Mouse (Mus musculus) limb, embryonic 15.5 days (tissue): ENCODE data around the gene Ky. TPM values are rescaled to one million over a fixed set of nuclear protein-coding genes. Genes with fewer than 3 reads are reported as not detected.

Source experiments
- ATAC-seq: fragments of 200-750 bp; cut with Nextera tagmentation; 2 replicates; pipeline ENCODE4 v1.8.0; 2017; ENCODE audit warnings: low read depth, moderate TSS enrichment; ENCODE audit not compliant: insufficient number of reproducible peaks, low FRiP score, low TSS enrichment
- H3K27ac ChIP-seq: fragments of 300-500 bp; sonication (generic); 2 replicates; pipeline ENCODE4 v1.5.1; 2015; ENCODE audit warnings: moderate library complexity, mild to moderate bottlenecking, inconsistent platforms
- H3K27me3 ChIP-seq: fragments of 300-500 bp; sonication (generic); 2 replicates; pipeline ENCODE4 v1.6.1; 2015; ENCODE audit warnings: inconsistent platforms
- H3K36me3 ChIP-seq: fragments of 300-500 bp; sonication (generic); 2 replicates; pipeline ENCODE4 v1.6.1; 2015; ENCODE audit warnings: inconsistent platforms
- H3K4me1 ChIP-seq: fragments of 300-500 bp; sonication (generic); 2 replicates; pipeline ENCODE4 v1.6.1; 2015; ENCODE audit warnings: inconsistent platforms
- H3K4me2 ChIP-seq: fragments of 300-500 bp; sonication (generic); 2 replicates; pipeline ENCODE4 v1.6.1; 2015; ENCODE audit warnings: mild to moderate bottlenecking, inconsistent platforms
- H3K4me3 ChIP-seq: fragments of 300-500 bp; sonication (generic); 2 replicates; pipeline ENCODE4 v1.5.1; 2015; ENCODE audit warnings: mild to moderate bottlenecking, inconsistent platforms
- H3K9ac ChIP-seq: fragments of 300-500 bp; sonication (generic); 2 replicates; pipeline ENCODE4 v1.6.1; 2015; ENCODE audit warnings: inconsistent platforms
- H3K9me3 ChIP-seq: fragments of 300-500 bp; sonication (generic); 2 replicates; pipeline ENCODE4 v1.6.1; 2016; ENCODE audit warnings: inconsistent platforms
- WGBS: fragments of 180-500 bp; shearing (Covaris S2); methylation state at CpG from one replicate; pipeline ENCODE4 v1.1.7; 2015; 5-methylcytosine and 5-hydroxymethylcytosine counted together
- polyA plus RNA-seq: library from polyadenylated mRNA; unstranded; fragments of >200 nt; fragmentation: Nextera tagmentation; extraction: Ambion mirVana; gene quantifications from 2 replicates; pipeline ENCODE4 v1.2.1, GENCODE M21; 2015

The Ky gene
- polyA plus RNA-seq, 1 experiment from 2014 or later, result 0.54 TPM

DNA sequence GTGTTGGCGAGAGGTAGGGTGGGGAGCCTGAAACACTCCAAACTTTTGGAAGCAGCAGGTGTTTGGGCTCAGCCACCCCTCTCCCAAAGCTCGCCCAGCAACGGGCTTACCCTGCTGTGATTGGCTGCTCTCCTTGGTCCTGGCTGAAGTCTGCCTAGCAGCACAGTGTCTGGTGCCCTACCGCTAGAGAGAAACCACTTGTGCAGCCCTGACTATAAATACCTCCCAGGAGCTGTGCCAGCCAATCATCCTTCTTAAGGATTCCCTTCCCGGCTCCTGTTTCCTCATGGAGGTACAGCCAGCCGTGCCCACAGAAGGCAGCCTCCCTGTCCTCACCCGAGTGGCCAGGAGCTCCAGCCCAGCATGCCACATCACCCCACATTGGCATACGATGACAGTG is 5.9 kb downstream of the Ky start:
- Histone ChIP-seq H3K4me2 (no peak overlapping the region), H3K27me3 (peaks cover 18% of the 10 kb centered on the region), H3K36me3 (no peaks in the 10 kb centered on the region), H3K4me1 (peaks cover 1% of the 10 kb centered on the region), H3K9ac (no peak overlapping the region), H3K4me3 (no peak overlapping the region), H3K9me3 (no peaks in the 10 kb centered on the region), H3K27ac (no peak overlapping the region)
- WGBS, result 28% methylated on average over 8 of the region's 8 CpGs
- ATAC-seq, result peak; percentile 59; the same call in 1 of the 2 replicates

DNA sequence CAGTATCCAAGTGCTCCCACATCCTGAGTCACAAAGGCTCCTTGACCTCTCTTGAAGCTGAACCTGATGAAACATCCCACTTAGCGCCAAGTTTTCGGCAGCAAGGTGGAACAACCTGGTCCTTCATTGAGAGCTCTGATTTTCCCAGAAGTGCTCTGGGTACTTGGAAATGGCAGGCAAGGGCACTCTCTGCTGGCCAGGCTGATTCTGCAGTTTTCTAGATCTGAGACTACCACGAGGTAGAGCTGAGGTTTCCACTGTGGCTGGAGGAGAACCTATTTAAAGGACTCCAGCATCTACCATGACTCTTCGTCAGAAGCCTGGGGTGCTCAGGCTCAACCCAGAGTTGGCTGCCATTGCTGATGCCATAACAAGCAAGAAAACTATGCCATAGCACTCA is 8.0 kb downstream of the Ky start:
- 75% methylated on average over 4 of the region's 4 CpGs for WGBS
- Histone ChIP-seq H3K27ac (no peak overlapping the region), H3K4me1 (no peaks in the 10 kb centered on the region), H3K4me3 (no peak overlapping the region), H3K36me3 (no peaks in the 10 kb centered on the region), H3K27me3 (no peaks in the 10 kb centered on the region), H3K9ac (no peak overlapping the region), H3K4me2 (no peak overlapping the region), H3K9me3 (no peaks in the 10 kb centered on the region)
- ATAC-seq, result no peak

DNA sequence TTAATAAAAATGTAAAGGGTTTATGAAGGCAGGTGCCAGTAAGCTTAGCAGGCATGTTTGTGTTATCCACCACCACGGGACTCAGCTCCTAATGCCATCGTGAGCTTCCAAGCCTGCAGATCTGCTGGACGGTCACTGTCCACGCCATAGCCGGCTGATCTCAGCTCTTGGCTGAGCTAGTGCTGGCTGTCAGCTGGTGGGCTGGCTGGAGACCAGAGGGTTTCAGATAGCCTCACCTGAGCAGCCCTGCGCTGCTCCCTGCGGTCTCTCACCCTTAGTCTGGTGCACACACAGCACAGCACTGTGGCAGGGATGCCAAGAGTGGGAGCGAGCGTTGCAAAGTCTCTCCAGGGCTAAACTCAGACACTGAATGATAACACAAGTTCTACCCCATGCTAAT is 12.9 kb downstream of the Ky start:
- H3K9me3 ChIP-seq, result no peaks in the 10 kb centered on the region
- ATAC-seq, result no peak
- no peak overlapping the region for H3K4me3 ChIP-seq
- H3K36me3 ChIP-seq, result no peaks in the 10 kb centered on the region
- no peak overlapping the region for H3K27ac ChIP-seq
- H3K9ac ChIP-seq, result no peak overlapping the region
- no peaks in the 10 kb centered on the region for H3K27me3 ChIP-seq
- 85% methylated on average over 9 of the region's 9 CpGs for WGBS
- no peak overlapping the region for H3K4me2 ChIP-seq
- no peaks in the 10 kb centered on the region for H3K4me1 ChIP-seq

DNA sequence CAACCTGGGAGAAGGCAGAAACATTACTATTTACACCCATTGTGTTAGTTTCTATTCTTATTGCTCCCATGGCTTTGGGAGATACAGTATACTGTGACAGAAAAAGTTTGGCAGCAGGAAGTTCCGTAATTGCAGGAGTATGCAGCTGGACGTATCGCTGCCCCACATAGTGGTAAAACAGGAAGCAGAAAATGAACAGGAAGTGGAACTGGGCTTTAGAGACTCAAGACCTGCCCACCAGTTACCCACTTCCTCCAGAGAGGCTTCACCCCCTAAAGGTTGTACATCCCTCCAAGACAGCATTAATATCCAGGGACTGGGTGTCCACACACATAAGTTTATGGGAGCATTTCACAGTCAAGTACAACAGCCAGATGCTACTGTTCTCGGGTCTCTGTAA is 15.8 kb downstream of the Ky start:
- H3K4me1 ChIP-seq, result no peaks in the 10 kb centered on the region
- H3K4me2 ChIP-seq, result no peak overlapping the region
- no peak overlapping the region for H3K4me3 ChIP-seq
- no peak overlapping the region for H3K27ac ChIP-seq
- H3K27me3 ChIP-seq, result no peaks in the 10 kb centered on the region
- H3K9ac ChIP-seq, result no peak overlapping the region
- WGBS, result 71% methylated on average over 4 of the region's 4 CpGs
- ATAC-seq, result no peak
- H3K36me3 ChIP-seq, result no peaks in the 10 kb centered on the region
- no peaks in the 10 kb centered on the region for H3K9me3 ChIP-seq

DNA sequence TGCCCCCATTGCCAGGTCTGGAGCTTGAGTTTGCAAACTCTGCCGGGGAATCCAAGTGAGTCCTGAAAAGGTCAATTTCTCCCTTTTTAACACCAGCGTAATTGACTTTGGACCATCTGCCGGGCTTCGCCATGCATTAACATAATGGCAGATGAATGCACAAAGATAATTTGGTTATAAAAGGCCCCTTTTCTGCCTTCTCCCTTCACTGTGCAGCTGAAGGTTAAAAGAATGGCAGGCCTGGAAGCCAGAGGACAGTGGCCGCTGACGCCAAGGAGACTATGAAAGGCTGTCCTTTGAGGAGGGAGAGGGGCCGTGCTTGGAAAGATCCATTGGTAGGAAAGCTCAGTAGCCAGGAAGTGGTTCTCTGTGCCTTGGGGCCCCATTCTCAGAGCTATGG is 22.6 kb downstream of the Ky start:
- Histone ChIP-seq H3K9ac (no peak overlapping the region), H3K36me3 (no peaks in the 10 kb centered on the region), H3K9me3 (no peaks in the 10 kb centered on the region), H3K4me3 (no peak overlapping the region), H3K27me3 (peaks cover 6% of the 10 kb centered on the region; the same call in 1 of the 2 replicates), H3K4me2 (no peak overlapping the region), H3K27ac (no peak overlapping the region), H3K4me1 (peaks cover 9% of the 10 kb centered on the region; the same call in 1 of the 2 replicates)
- 88% methylated on average over 7 of the region's 7 CpGs for WGBS
- ATAC-seq, result no peak

DNA sequence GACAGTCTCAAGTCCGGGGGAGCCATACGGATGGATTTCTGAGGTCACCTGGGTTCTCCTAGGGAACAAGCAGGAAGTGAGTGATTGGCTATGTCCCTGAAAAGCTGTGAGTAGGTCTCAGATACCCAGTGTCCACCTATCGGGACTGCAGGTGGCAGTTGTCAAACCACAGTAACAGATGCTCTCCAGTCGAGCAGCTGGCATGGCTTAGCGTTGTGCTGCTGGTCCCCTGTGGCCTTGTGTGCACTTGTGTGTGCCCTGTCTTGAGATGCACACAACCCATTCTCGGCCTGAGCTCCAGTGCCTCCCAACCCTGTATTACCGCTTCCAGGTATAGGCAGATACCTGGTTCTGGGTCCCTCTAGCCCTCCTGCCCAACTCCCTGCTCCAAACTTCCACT is 23.0 kb downstream of the Ky start:
- no peak overlapping the region for H3K4me2 ChIP-seq
- no peaks in the 10 kb centered on the region for H3K36me3 ChIP-seq
- no peak overlapping the region for H3K4me3 ChIP-seq
- no peak for ATAC-seq
- no peak overlapping the region for H3K27ac ChIP-seq
- peaks cover 9% of the 10 kb centered on the region; the same call in 1 of the 2 replicates for H3K4me1 ChIP-seq
- H3K9me3 ChIP-seq, result no peaks in the 10 kb centered on the region
- 79% methylated on average over 7 of the region's 7 CpGs for WGBS
- H3K27me3 ChIP-seq, result peaks cover 8% of the 10 kb centered on the region; the same call in 1 of the 2 replicates
- H3K9ac ChIP-seq, result no peak overlapping the region

GRCm38 (mm10) chr9:102529008-102529407 is 23.5 kb downstream of the Ky start:
- Histone ChIP-seq H3K9ac (no peak overlapping the region), H3K9me3 (no peaks in the 10 kb centered on the region), H3K4me3 (no peak overlapping the region), H3K27ac (no peak overlapping the region), H3K4me2 (no peak overlapping the region), H3K4me1 (peaks cover 9% of the 10 kb centered on the region; the same call in 1 of the 2 replicates), H3K36me3 (no peaks in the 10 kb centered on the region), H3K27me3 (peaks cover 8% of the 10 kb centered on the region; the same call in 1 of the 2 replicates)
- WGBS, result 83% methylated on average over 3 of the region's 3 CpGs
- no peak for ATAC-seq

GRCm38 (mm10) chr9:102531051-102531892 is 25.7 kb downstream of the Ky start:
- Histone ChIP-seq H3K36me3 (no peaks in the 10 kb centered on the region), H3K27ac (no peak overlapping the region), H3K4me3 (no peak overlapping the region), H3K9ac (no peak overlapping the region), H3K27me3 (peaks cover 8% of the 10 kb centered on the region; the same call in 1 of the 2 replicates), H3K4me2 (no peak overlapping the region), H3K4me1 (peaks cover 9% of the 10 kb centered on the region; the same call in 1 of the 2 replicates), H3K9me3 (no peaks in the 10 kb centered on the region)
- ATAC-seq, result no peak
- WGBS, result 30% methylated on average over 21 of the region's 21 CpGs

DNA sequence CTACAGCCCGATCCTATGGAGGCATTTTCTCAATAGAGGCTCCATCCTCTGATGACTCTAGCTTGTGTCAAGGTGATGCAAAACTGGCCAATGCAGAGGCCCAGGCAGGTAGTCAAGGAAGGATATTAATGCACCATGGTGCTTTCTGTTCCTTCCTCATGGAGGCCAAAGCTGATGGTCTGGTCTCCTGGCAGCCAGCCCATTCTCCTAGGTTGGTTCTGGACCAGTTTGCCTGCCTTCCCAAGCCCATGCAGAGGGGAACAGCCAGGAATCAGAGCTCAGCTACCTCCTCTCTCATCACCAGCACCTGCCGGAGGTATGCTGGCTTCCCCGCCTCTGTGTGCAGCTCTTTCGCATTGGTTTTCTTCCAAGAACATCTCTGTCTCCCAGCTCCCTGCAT is 31.4 kb downstream of the Ky start:
- 86% methylated on average over 4 of the region's 4 CpGs for WGBS
- no peaks in the 10 kb centered on the region for H3K9me3 ChIP-seq
- H3K4me2 ChIP-seq, result no peak overlapping the region
- peaks cover 3% of the 10 kb centered on the region; the same call in 1 of the 2 replicates for H3K27me3 ChIP-seq
- ATAC-seq, result no peak
- H3K4me3 ChIP-seq, result no peak overlapping the region
- no peak overlapping the region for H3K27ac ChIP-seq
- H3K36me3 ChIP-seq, result no peaks in the 10 kb centered on the region
- H3K9ac ChIP-seq, result no peak overlapping the region
- H3K4me1 ChIP-seq, result peaks cover under 1% of the 10 kb centered on the region; the same call in 1 of the 2 replicates

DNA sequence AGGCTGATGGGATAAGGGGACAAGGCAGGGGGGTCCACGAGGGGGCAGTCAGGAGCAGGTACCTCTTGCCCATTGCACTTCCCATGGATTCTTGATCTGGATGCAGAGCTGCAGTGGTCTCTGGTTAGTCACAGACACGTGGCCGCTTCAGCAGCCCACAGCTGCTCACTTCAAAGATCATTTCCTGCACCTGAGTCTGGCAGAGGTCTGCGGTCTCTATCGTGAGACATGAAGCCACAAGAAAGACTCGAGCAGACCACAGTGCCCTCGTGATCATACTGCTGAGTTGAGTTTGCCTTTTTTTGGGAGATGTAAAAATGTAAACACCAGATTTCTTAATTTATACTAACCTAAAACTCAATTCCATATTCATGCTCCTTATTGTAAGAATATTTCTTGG is 34.1 kb downstream of the Ky start:
- peaks cover 13% of the 10 kb centered on the region; the same call in 1 of the 2 replicates for H3K27me3 ChIP-seq
- no peak for ATAC-seq
- 45% methylated on average over 7 of the region's 7 CpGs for WGBS
- no peak overlapping the region for H3K4me3 ChIP-seq
- no peaks in the 10 kb centered on the region for H3K9me3 ChIP-seq
- no peak overlapping the region for H3K27ac ChIP-seq
- H3K36me3 ChIP-seq, result no peaks in the 10 kb centered on the region
- H3K4me1 ChIP-seq, result peaks cover 5% of the 10 kb centered on the region
- H3K4me2 ChIP-seq, result no peak overlapping the region
- no peak overlapping the region for H3K9ac ChIP-seq

GRCm38 (mm10) chr9:102541666-102542065 is 36.1 kb downstream of the Ky start:
- peaks cover 27% of the 10 kb centered on the region for H3K27me3 ChIP-seq
- no peak overlapping the region for H3K9ac ChIP-seq
- no peak overlapping the region for H3K27ac ChIP-seq
- no peak overlapping the region for H3K4me2 ChIP-seq
- ATAC-seq, result no peak
- no peaks in the 10 kb centered on the region for H3K36me3 ChIP-seq
- H3K4me3 ChIP-seq, result no peak overlapping the region
- no peaks in the 10 kb centered on the region for H3K9me3 ChIP-seq
- 79% methylated on average over 10 of the region's 10 CpGs for WGBS
- H3K4me1 ChIP-seq, result peaks cover 16% of the 10 kb centered on the region

- no peak overlapping the region for H3K27ac ChIP-seq
- 69% methylated on average over 8 of the region's 8 CpGs for WGBS
Observed at GRCm38 (mm10) chr9:102542540-102542939, 37.0 kb downstream of the Ky start.

More at GRCm38 (mm10) chr9:102542540-102542939, 37.0 kb downstream of the Ky start:
- Histone ChIP-seq H3K4me2 (no peak overlapping the region), H3K27me3 (peaks cover 36% of the 10 kb centered on the region), H3K9ac (no peak overlapping the region), H3K4me3 (no peak overlapping the region), H3K36me3 (no peaks in the 10 kb centered on the region), H3K4me1 (peaks cover 16% of the 10 kb centered on the region), H3K9me3 (no peaks in the 10 kb centered on the region)
- no peak for ATAC-seq
